Mouse (Mus musculus): ENCODE data around the gene Arpc4.
A peak's percentile ranks its signal among the peaks of the same experiment; 100 is the strongest.
"Not testable (repeated sequence)": the region's sequence is repeated elsewhere in the genome, so short reads cannot be mapped to it uniquely, and the experiment has no call there.

The Arpc4 gene

GRCm38 (mm10) chr6:113377496-113378385 lies at the start of gene Arpc4, which contains the start of gene Tada3:
Arpc4 (plus strand) TSS chr6:113378115.
Tada3 (minus strand) TSS chr6:113377883.
- DNase-seq, result peak; percentile 89 to 92

GRCm38 (mm10) chr6:113329396-113329795 lies 48.5 kb upstream of the Arpc4 start:
- no peak for DNase-seq

GRCm38 (mm10) chr6:113330547-113330946 lies 47.4 kb upstream of the Arpc4 start:
- no peak for DNase-seq

- DNase-seq, result no peak
Observed at GRCm38 (mm10) chr6:113331721-113332120, 46.2 kb upstream of the Arpc4 start.

- not testable (repeated sequence) for DNase-seq
Observed at GRCm38 (mm10) chr6:113332734-113333133, 45.2 kb upstream of the Arpc4 start.

GRCm38 (mm10) chr6:113333137-113333950 lies 44.6 kb upstream of the Arpc4 start:
- peak; percentile 29 to 38 for DNase-seq

GRCm38 (mm10) chr6:113334216-113334615 lies 43.7 kb upstream of the Arpc4 start:
- no peak for DNase-seq

GRCm38 (mm10) chr6:113336852-113337620 lies 40.9 kb upstream of the Arpc4 start:
- no peak for DNase-seq

- no peak for DNase-seq
Observed at GRCm38 (mm10) chr6:113341574-113341973, 36.3 kb upstream of the Arpc4 start.

- DNase-seq, result no peak
Observed at GRCm38 (mm10) chr6:113342297-113342696, 35.6 kb upstream of the Arpc4 start.

- peak; percentile 79 to 84 for DNase-seq
Observed at GRCm38 (mm10) chr6:113343177-113344092, 34.5 kb upstream of the Arpc4 start, which contains the start of gene Camk1. Camk1 (minus strand) TSS chr6:113343984.

- DNase-seq, result peak; percentile 40 to 60
Observed at GRCm38 (mm10) chr6:113344321-113344720, 33.6 kb upstream of the Arpc4 start.

- DNase-seq, result no peak
Observed at GRCm38 (mm10) chr6:113346897-113347296, 31.0 kb upstream of the Arpc4 start.

GRCm38 (mm10) chr6:113350538-113350937 lies 27.4 kb upstream of the Arpc4 start:
- no peak for DNase-seq

- no peak for DNase-seq
Observed at GRCm38 (mm10) chr6:113351161-113351560, 26.8 kb upstream of the Arpc4 start.

- DNase-seq, result no peak
Observed at GRCm38 (mm10) chr6:113351653-113352052, 26.3 kb upstream of the Arpc4 start.

- no peak for DNase-seq
Observed at GRCm38 (mm10) chr6:113352820-113353219, 25.1 kb upstream of the Arpc4 start.

GRCm38 (mm10) chr6:113353696-113354095 lies 24.2 kb upstream of the Arpc4 start:
- DNase-seq, result no peak

- no peak for DNase-seq
Observed at GRCm38 (mm10) chr6:113361476-113361875, 16.4 kb upstream of the Arpc4 start.

GRCm38 (mm10) chr6:113362241-113362640 lies 15.7 kb upstream of the Arpc4 start:
- no peak for DNase-seq

- no peak for DNase-seq
Observed at GRCm38 (mm10) chr6:113364518-113365135, 13.3 kb upstream of the Arpc4 start.

Data from cerebellum, postnatal 36 days (tissue).